Mouse (Mus musculus): Measurements from ENCODE around the gene Cbx6.

Cbx6 gene

DNA sequence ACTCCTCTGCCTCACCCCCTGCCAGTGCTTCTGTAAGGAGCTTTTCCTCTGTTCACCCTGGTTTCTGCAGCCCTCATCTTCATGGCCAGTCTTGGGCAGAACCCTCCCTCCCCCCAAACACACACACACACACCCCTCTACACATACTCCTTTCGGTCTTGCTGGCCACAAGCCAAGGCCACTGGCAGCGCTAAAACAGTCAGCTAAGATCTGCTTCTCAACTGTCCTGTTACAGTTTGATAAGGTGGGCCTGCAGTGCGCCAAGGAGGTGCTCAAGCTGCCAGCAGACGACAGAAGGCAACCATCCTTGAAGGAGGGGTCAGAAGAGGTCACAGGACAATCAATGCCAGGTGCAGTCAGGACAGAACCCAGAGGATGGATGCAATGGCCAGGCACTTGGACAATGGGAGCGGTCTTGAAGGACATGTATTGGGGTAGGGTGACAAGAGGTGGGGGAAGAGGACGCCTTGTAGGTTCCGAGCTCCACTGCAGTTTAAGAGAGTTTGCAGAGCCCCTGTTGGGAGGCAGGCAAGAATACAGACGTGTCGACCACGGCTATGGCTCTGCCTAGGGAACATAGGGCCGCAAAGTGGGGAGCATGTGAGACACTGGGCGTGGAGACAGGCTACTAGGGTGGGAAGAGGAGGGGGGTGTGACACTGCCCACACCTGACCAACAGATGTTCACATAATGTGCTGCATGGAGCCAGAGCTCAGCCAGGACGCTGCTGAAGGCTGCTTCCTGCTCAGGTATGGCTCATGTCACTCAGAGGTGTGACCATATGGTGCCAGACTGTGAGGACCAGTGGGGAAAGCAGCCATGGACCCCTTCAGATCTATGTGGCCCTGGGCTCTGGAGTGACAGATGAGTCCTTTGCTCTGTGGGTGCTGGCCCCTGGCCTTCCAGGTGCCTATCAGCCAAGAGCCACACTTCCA lies 12.0 kb downstream of the Cbx6 start:
- TF ChIP-seq GATA4 (IDR thresholded peaks at IDR 0.05; ENCODE audit: insufficient replicate concordance, low read length), result no peak

DNA sequence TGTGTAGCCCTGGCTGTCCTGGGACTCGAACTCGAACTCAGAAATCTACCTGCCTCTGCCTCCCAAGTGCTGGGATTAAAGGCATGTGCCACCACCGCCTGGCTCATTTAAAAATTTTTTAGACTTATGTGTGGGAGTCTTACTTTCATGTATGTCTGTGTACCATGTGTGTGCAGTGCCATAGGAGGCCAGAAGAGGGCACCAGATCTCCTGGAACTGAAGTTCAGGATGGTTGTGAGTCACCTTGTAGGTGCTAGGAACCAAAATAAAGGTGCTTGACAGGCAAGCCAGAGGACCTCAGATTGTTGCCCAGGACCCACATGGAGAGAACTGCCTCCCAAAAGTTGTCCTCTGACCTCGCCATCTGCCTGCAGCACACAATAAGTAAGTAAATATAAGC lies 16.2 kb downstream of the Cbx6 start:
- TF ChIP-seq GATA4 (IDR thresholded peaks at IDR 0.05; ENCODE audit: insufficient replicate concordance, low read length), result no peak

GRCm38 (mm10) chr15:79813666-79814258 lies 20.7 kb downstream of the Cbx6 start:
- TF ChIP-seq GATA4 (IDR thresholded peaks at IDR 0.05; ENCODE audit: insufficient replicate concordance, low read length), result no peak

- TF ChIP-seq GATA4 (IDR thresholded peaks at IDR 0.05; ENCODE audit: insufficient replicate concordance, low read length), result no peak
Observed at GRCm38 (mm10) chr15:79810997-79811396, 23.5 kb downstream of the Cbx6 start.

- TF ChIP-seq GATA4 (IDR thresholded peaks at IDR 0.05; ENCODE audit: insufficient replicate concordance, low read length), result no peak
Observed at GRCm38 (mm10) chr15:79810061-79810460, 24.4 kb downstream of the Cbx6 start.

- TF ChIP-seq GATA4 (IDR thresholded peaks at IDR 0.05; ENCODE audit: insufficient replicate concordance, low read length), result no peak
Observed at GRCm38 (mm10) chr15:79808658-79809057, 25.8 kb downstream of the Cbx6 start.

- no peak for TF ChIP-seq GATA4 (IDR thresholded peaks at IDR 0.05; ENCODE audit: insufficient replicate concordance, low read length)
Observed at GRCm38 (mm10) chr15:79808114-79808513, 26.4 kb downstream of the Cbx6 start.

- TF ChIP-seq GATA4 (IDR thresholded peaks at IDR 0.05; ENCODE audit: insufficient replicate concordance, low read length), result no peak
Observed at GRCm38 (mm10) chr15:79807050-79807449, 27.4 kb downstream of the Cbx6 start.

DNA sequence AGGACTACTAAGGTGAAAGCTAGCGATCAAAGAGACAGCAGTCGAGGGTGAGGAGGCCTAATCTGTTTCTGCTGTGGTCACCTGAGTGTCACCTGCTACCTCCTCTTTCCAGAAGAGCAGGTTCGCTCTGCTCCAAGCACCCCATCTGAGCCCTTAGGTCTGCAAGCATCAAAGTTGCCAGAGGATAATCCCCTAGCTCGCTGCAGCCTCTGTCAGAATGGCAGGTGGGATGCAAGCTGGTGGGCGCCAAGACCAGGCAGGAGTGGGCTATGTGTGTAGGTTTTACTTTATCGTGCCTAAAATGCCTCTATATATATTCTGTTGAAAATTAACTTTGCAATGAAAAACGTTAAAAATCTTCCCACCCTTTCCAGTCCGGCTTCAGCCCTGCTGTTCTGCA lies 29.2 kb downstream of the Cbx6 start:
- no peak for TF ChIP-seq GATA4 (IDR thresholded peaks at IDR 0.05; ENCODE audit: insufficient replicate concordance, low read length)

DNA sequence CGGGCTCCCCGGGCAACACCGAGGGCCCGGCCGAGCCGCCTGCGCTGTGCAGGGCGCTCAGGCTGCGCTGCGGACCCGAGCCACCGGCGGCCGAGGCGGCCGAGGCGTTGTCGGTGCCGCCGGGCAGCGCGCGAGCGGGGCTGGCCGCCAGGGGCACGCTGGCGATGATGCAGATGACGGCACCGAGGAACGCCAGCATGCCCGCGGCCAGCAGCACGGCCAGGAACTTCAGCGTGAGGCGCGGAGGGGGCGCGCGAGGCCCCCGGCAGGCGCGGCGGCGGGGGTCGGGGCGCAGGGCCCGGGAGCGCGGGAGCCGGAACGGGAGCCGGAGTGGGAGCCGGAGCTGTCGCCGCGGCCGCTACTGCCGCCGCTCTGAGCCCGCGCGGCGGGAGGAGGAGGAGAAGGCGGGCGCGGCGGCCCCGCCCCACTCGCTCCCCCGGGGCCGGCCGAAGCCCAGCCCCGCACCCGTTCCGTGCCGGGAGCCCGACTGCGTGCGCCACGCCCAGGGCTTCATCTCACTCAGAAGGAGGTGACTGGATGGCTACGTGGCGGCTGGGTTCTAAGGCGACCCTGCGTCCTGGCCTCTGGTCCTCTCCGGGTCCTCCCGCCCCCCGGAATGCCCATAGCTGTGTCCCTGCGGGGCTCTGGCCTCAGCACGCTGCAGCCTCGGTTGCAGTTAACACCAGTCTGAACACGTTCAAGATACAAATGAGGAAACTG lies 30.0 kb downstream of the Cbx6 start, which contains the start of gene Nptxr:
Nptxr (minus strand) TSS at position 415 of the 720 bp plus-strand sequence.
- TF ChIP-seq GATA4 (IDR thresholded peaks at IDR 0.05; ENCODE audit: insufficient replicate concordance, low read length), result no peak

DNA sequence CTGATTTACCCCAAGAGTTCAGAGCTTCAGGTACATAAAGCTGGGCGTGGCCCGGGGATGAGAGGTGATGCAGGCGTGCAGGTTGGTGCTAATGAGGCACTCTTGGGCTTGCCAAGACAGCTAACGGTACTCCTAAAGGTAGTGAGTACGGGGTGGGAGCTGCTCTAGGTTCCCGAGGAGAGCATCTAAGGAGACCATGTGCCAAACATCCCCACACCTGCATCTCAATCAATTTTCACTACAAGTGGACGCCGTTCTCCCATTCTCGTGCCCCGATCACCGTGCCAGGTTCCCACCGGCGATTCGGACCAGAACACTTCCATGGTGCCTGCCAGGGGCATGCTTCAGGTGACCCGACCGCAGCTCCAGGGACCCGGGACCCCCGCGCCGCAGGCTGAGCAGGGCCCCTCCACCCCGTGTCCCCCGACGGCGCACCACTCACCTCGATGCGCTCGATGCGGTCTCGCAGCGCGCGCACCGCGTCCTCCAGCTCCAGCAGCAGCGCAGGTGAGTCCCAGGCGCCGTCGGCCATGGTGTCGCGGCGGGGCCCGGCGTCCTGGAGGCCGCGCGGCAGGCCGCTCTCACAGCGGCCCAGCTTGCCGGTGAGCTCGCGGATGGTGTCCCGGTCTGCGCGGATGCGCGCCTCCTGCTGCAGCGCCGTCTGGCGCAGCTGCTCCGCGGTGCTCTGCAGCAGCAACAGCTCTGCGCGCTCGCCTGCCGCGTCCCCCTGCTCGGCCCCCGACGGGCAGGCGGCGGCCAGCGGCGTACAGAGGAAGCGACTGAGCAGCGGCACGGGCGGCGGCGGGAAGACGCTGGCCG lies 30.7 kb downstream of the Cbx6 start:
- TF ChIP-seq GATA4 (IDR thresholded peaks at IDR 0.05; ENCODE audit: insufficient replicate concordance, low read length), result no peak

DNA sequence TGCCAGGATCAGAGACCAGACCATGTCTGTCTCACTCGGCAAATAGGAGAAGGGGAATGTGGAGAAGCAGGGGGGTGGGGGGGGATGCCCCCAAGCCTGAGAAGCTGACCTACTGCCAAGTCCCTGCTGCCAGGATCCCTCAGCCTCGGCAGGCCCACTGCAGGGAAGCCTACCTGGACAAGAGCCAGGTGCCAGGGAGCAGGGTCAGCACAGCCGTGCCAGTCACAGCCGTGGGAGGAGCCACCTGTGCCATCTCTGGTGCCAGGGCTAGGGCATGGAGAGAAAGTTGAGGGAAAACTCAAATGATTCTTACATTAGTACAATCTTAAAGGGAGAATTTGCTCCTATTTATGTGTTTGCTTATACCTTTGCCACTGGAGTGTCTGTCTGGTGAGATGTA lies 32.2 kb downstream of the Cbx6 start:
- TF ChIP-seq GATA4 (IDR thresholded peaks at IDR 0.05; ENCODE audit: insufficient replicate concordance, low read length), result no peak

GRCm38 (mm10) chr15:79801646-79802045 lies 32.8 kb downstream of the Cbx6 start:
- no peak for TF ChIP-seq GATA4 (IDR thresholded peaks at IDR 0.05; ENCODE audit: insufficient replicate concordance, low read length)

DNA sequence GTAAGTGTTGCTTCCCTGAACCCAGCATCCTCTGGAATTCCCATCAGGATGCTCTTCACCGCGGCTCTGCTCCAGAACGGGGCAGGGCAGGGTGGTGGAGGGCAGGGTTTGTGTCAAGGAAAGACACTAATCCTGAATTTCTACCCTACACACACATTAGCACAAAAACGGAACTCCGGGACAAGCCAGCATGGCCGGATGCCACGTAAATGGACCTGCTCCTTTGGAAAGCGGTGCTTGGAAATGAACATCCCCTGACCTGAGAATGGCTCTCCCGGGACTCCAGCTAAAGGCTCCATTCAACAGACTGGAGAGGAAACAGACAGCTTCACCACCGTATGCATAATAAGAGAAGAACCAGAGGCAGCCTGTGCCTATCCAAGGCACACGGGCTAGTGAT lies 33.8 kb downstream of the Cbx6 start:
- no peak for TF ChIP-seq GATA4 (IDR thresholded peaks at IDR 0.05; ENCODE audit: insufficient replicate concordance, low read length)

DNA sequence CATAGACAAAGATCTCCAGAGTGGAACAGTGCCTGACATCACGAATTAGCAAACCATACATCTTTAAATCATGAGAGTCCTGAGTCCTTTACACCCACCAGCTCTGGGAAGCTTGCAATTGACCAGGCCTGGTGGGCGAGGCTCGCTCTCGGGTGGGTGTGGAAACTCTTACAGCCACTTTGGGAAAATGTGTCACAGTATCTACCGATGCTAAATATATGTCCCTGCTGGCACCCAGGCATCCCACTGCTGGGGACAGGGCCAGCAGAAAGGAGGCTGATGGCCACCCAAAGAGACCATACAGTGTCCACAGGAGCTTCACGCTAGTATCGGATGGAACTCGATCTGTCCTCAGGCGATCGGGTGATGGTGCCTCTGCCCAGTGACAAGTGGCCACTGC lies 35.9 kb downstream of the Cbx6 start:
- no peak for TF ChIP-seq GATA4 (IDR thresholded peaks at IDR 0.05; ENCODE audit: insufficient replicate concordance, low read length)
